26 mouse cellular contexts compared by ENCODE assay signal in genomic region chr1:186728778-186729177, GRCm38 (mm10). TPM values are rescaled to one million over a fixed set of nuclear protein-coding genes. Genes with fewer than 3 reads are reported as not detected.
A peak's percentile ranks its signal among the peaks of the same experiment; 100 is the strongest.
DNase-seq lines count a peak whose midpoint lies in the region; ATAC-seq lines count a peak whose summit lies in the region.
"Had no signal": no experiment of that assay in that cellular context is flagged by ENCODE, and none has a peak within 500 bp of the region (broad histone marks: within the 10 kb centered on the region; RNA-seq: fewer than 3 reads in every experiment).

No protein-coding gene starts in this region.

- 45% methylated on average over 4 of the region's 4 CpGs for WGBS in liver, embryonic 12.5 days (ENCODE audit: insufficient replicate concordance)
- WGBS in heart, embryonic 12.5 days = 66% methylated on average over 4 of the region's 4 CpGs
- 79% methylated on average over 4 of the region's 4 CpGs for WGBS in midbrain, embryonic 11.5 days

- peaks cover 33% of the 10 kb centered on the region for H3K36me3 ChIP-seq in liver, embryonic 12.5 days
- peaks cover 10% of the 10 kb centered on the region for H3K36me3 ChIP-seq in heart, embryonic 12.5 days
- H3K36me3 ChIP-seq in midbrain, embryonic 11.5 days (ENCODE audit: control insufficient read depth, insufficient read depth, low read length) = no peaks in the 10 kb centered on the region; the same call in 1 of the 2 replicates
- H3K36me3 ChIP-seq: hindbrain, embryonic 15.5 days; midbrain, embryonic 15.5 days; neural tube, embryonic 12.5 days; stomach, embryonic 15.5 days had no signal

- no peak overlapping the region for H3K4me3 ChIP-seq in liver, embryonic 12.5 days
- H3K4me3 ChIP-seq in heart, embryonic 12.5 days = no peak overlapping the region
- H3K4me3 ChIP-seq in midbrain, embryonic 11.5 days (ENCODE audit: low read depth, low read length) = no peak overlapping the region
- H3K4me3 ChIP-seq: forebrain, embryonic 10.5 days; heart, adult 2 months; hindbrain, embryonic 15.5 days; limb, embryonic 12.5 days; megakaryocyte, embryonic 14.5 days; midbrain, embryonic 15.5 days; neural tube, embryonic 12.5 days; stomach, embryonic 15.5 days had no signal

- peaks cover 3% of the 10 kb centered on the region; the same call in 1 of the 2 replicates for H3K4me1 ChIP-seq in liver, embryonic 12.5 days
- no peaks in the 10 kb centered on the region for H3K4me1 ChIP-seq in heart, embryonic 12.5 days (replicated peaks)
- H3K4me1 ChIP-seq in midbrain, embryonic 11.5 days (ENCODE audit: control insufficient read depth, insufficient read depth, low read length) = no peaks in the 10 kb centered on the region
- H3K4me1 ChIP-seq: forebrain, embryonic 10.5 days; hindbrain, embryonic 15.5 days; megakaryocyte, embryonic 14.5 days; midbrain, embryonic 15.5 days; neural tube, embryonic 12.5 days; stomach, embryonic 15.5 days had no signal

- no peak overlapping the region for H3K4me2 ChIP-seq in liver, embryonic 12.5 days
- H3K4me2 ChIP-seq in heart, embryonic 12.5 days = no peak overlapping the region
- H3K4me2 ChIP-seq in midbrain, embryonic 11.5 days = no peak overlapping the region
- H3K4me2 ChIP-seq: hindbrain, embryonic 15.5 days; limb, embryonic 12.5 days; midbrain, embryonic 15.5 days; neural tube, embryonic 12.5 days; stomach, embryonic 15.5 days had no signal

- ATAC-seq in common myeloid progenitor, adult 5-6 weeks (replicated peaks; ENCODE audit: low read depth, poor library complexity, severe bottlenecking) = peak; percentile 62; the same call in 1 of the 2 replicates
- peak; percentile 89 for ATAC-seq in liver, embryonic 12.5 days
- ATAC-seq in megakaryocyte, adult 5-6 weeks (ENCODE audit: poor library complexity, severe bottlenecking) = peak; percentile 35; the same call in 1 of the 2 replicates
- no peak for ATAC-seq in heart, embryonic 12.5 days (ENCODE audit: insufficient number of reproducible peaks, low FRiP score)
- ATAC-seq in midbrain, embryonic 11.5 days (ENCODE audit: low FRiP score) = no peak
- ATAC-seq: midbrain, embryonic 15.5 days had no signal

- DNase-seq in ES-CJ7 (ENCODE audit: low read depth, low spot score) = peak; percentile 75
- DNase-seq in embryo, embryonic 9.5 days (ENCODE audit: extremely low spot score) = no peak
- DNase-seq in midbrain, embryonic 11.5 days (ENCODE audit: low spot score, missing footprints) = no peak
- no peak for DNase-seq in ovary, postnatal 10 days (ENCODE audit: low spot score)
- DNase-seq: B cell, adult 2 months; cerebellum, adult 8-10 months; gastrocnemius, postnatal 25 days; heart, adult 2 months; heart, postnatal 4 days; kidney, adult 11 months; kidney, postnatal 4 days; lung, adult 2 months; lung, postnatal 14 days; thymus, adult 2 months; thymus, postnatal 4 days had no signal

- H3K9ac ChIP-seq in liver, embryonic 12.5 days = no peak overlapping the region
- no peak overlapping the region for H3K9ac ChIP-seq in heart, embryonic 12.5 days
- H3K9ac ChIP-seq in midbrain, embryonic 11.5 days (ENCODE audit: low read length) = no peak overlapping the region
- H3K9ac ChIP-seq: hindbrain, embryonic 15.5 days; limb, embryonic 12.5 days; midbrain, embryonic 15.5 days; neural tube, embryonic 12.5 days; stomach, embryonic 15.5 days had no signal

- no peaks in the 10 kb centered on the region for H3K9me3 ChIP-seq in liver, embryonic 12.5 days (replicated peaks)
- H3K9me3 ChIP-seq in heart, embryonic 12.5 days (replicated peaks) = no peaks in the 10 kb centered on the region
- H3K9me3 ChIP-seq in midbrain, embryonic 11.5 days (ENCODE audit: control insufficient read depth, low read length) = no peaks in the 10 kb centered on the region
- H3K9me3 ChIP-seq: forebrain, embryonic 10.5 days; hindbrain, embryonic 15.5 days; limb, embryonic 12.5 days; megakaryocyte, embryonic 14.5 days; midbrain, embryonic 15.5 days; neural tube, embryonic 12.5 days; stomach, embryonic 15.5 days had no signal

- H3K27ac ChIP-seq in liver, embryonic 12.5 days = no peak overlapping the region
- no peak overlapping the region for H3K27ac ChIP-seq in heart, embryonic 12.5 days (ENCODE audit: poor library complexity, severe bottlenecking)
- H3K27ac ChIP-seq in midbrain, embryonic 11.5 days (ENCODE audit: low read depth, low read length) = no peak overlapping the region
- H3K27ac ChIP-seq: forebrain, embryonic 10.5 days; heart, adult 2 months; hindbrain, embryonic 15.5 days; limb, embryonic 12.5 days; midbrain, embryonic 15.5 days; neural tube, embryonic 12.5 days; stomach, embryonic 15.5 days had no signal

- no peaks in the 10 kb centered on the region for H3K27me3 ChIP-seq in liver, embryonic 12.5 days (replicated peaks)
- H3K27me3 ChIP-seq in heart, embryonic 12.5 days (replicated peaks) = no peaks in the 10 kb centered on the region
- H3K27me3 ChIP-seq in midbrain, embryonic 11.5 days (ENCODE audit: control insufficient read depth, insufficient read depth, low read length) = no peaks in the 10 kb centered on the region
- H3K27me3 ChIP-seq: hindbrain, embryonic 15.5 days; limb, embryonic 12.5 days; megakaryocyte, embryonic 14.5 days; midbrain, embryonic 15.5 days; neural tube, embryonic 12.5 days; stomach, embryonic 15.5 days had no signal

RNA-seq across cellular contexts. Expression of gene Rrp15, which starts 20.4 kb away (rescaled TPM):
- 147 and 148 TPM in 2 replicates for total RNA-seq in common myeloid progenitor, adult 5-6 weeks (2017)
- 63.0 and 68.5 TPM in 2 replicates for polyA plus RNA-seq in liver, embryonic 12.5 days (2016; fragmentation: Nextera tagmentation; extraction: Ambion mirVana)
- 12.6 and 15.3 TPM in 2 replicates for total RNA-seq in megakaryocyte, adult 5-6 weeks (2015)
- 26.1 and 37.9 TPM in 2 replicates for total RNA-seq in megakaryocyte, adult 5-6 weeks (2017)
- 41.1 and 44.4 TPM in 2 replicates for polyA plus RNA-seq in heart, embryonic 12.5 days (2016; fragmentation: Nextera tagmentation; extraction: Ambion mirVana)
- polyA plus RNA-seq in midbrain, embryonic 11.5 days (2014; fragmentation: Nextera tagmentation; extraction: Ambion mirVana) = 65.7 and 68.5 TPM in 2 replicates

RNA-seq across cellular contexts. Expression of gene Tgfb2, which starts 23.0 kb away (rescaled TPM):
- not detected in 2 replicates for total RNA-seq in common myeloid progenitor, adult 5-6 weeks (2017)
- 4.1 and 6.7 TPM in 2 replicates for polyA plus RNA-seq in liver, embryonic 12.5 days (2016; fragmentation: Nextera tagmentation; extraction: Ambion mirVana)
- not detected in 2 replicates for total RNA-seq in megakaryocyte, adult 5-6 weeks (2015)
- 0.37 TPM in 1 of 2 replicates, not detected in the other for total RNA-seq in megakaryocyte, adult 5-6 weeks (2017)
- polyA plus RNA-seq in heart, embryonic 12.5 days (2016; fragmentation: Nextera tagmentation; extraction: Ambion mirVana) = 69.0 and 74.2 TPM in 2 replicates
- 11.9 and 12.3 TPM in 2 replicates for polyA plus RNA-seq in midbrain, embryonic 11.5 days (2014; fragmentation: Nextera tagmentation; extraction: Ambion mirVana)

Comparison
In these comparisons a context has a peak if more than half of its experiments do, and no peak if none do; other contexts are left out.
1. ATAC-seq: peak in common myeloid progenitor, adult 5-6 weeks (single experiment), liver, embryonic 12.5 days (single experiment) and megakaryocyte, adult 5-6 weeks (single experiment); none in heart, embryonic 12.5 days (single experiment) and midbrain, embryonic 11.5 days (single experiment).